Mouse (Mus musculus): Measurements from ENCODE around the gene Mdh1b. TPM values are rescaled to one million over a fixed set of nuclear protein-coding genes. Genes with fewer than 3 reads are reported as not detected.

Gene Mdh1b
- total RNA-seq, 2 experiments from 2014 or later = 0.66 to 0.70 TPM

- DNase-seq (ENCODE audit: extremely low spot score in 1 of 2, low spot score in 1 of 2) = no peak
These were observed 64.0 kb downstream of the Mdh1b start for GRCm38 (mm10) chr1:63666089-63666488.

- peak in 1 of 2 experiments; percentile 40 for DNase-seq (ENCODE audit: extremely low spot score in 1 of 2, low spot score in 1 of 2)
These were observed 70.5 kb downstream of the Mdh1b start for GRCm38 (mm10) chr1:63659591-63659990.

GRCm38 (mm10) chr1:63658016-63658415 lies 72.1 kb downstream of the Mdh1b start:
- peak; percentile 33 to 78 for DNase-seq (ENCODE audit: extremely low spot score in 1 of 2, low spot score in 1 of 2)

Other genes with a start within 250 kb of the Mdh1b start
- gene Gm39653, start 114.3 kb downstream of the Mdh1b start, total RNA-seq (2021) = not detected
- not detected for gene Dytn, start 43.4 kb downstream of the Mdh1b start, total RNA-seq (2021)
- 10 to 100 TPM; 22.3 to 22.7 TPM for gene Fastkd2, start 296 bp upstream of the Mdh1b start, total RNA-seq (2021)
- gene 4933402D24Rik, start 38.9 kb upstream of the Mdh1b start, total RNA-seq (2021) = not detected